Mouse (Mus musculus) layer of hippocampus, adult 8-10 months (tissue): ENCODE measurements at regions not wholly inside any gene's neighbourhood (a gene's known extent, or its start where the extent isn't known, plus 50 kb on each side); places are given as distances from the start of the nearest gene placed in this dataset.

Experiments used
- DNase-seq, 2 experiments: peaks; one replicate each; pipeline ENCODE4 v3.0.0; 2022; ENCODE audit warnings: low spot score in 2 of 2

- peak in 1 of 2 experiments; percentile 7 for DNase-seq
Observed at GRCm38 (mm10) chr11:8227772-8228425, 436.4 kb downstream of the Tns3 start.

DNA sequence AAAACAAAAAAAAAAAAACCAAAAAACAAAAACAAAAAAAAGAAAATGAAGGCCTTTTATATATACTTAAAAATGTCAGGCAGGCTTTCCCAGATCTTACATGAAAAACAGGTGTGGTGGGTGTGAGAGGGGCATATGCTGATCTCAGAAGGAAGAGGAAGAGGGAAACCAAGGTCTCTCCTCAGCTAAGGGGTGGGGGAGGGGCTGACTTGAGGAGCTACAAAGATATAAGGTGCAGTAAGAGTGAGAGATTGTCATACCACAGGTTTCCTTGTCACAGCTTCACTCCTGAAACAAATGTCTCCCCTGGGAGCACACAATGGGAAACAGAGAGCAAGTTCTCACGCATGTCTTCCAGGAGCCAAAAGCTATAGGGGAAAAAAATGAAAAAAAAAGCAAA is 440.0 kb downstream of the Tns3 start:
- DNase-seq: no peak

DNA sequence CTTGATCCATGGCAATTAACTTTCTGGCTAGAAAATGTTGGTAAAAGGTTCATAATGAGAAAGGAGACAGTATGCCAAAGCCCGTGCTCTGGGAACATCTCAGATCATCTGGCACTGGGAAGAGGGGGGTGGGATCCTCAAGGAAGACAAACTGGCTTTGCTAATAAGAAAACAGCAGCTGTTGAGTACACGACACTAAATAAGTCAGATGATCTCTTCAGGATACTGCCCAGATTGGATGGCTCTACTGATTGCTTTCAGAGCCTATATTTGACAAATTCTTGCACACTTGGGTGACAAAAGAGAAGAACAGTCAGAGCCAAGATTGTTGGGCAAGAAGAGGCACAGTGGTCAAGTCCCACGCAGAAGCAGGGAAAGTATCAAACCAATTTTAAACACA is 443.7 kb downstream of the Tns3 start:
- no peak for DNase-seq

DNA sequence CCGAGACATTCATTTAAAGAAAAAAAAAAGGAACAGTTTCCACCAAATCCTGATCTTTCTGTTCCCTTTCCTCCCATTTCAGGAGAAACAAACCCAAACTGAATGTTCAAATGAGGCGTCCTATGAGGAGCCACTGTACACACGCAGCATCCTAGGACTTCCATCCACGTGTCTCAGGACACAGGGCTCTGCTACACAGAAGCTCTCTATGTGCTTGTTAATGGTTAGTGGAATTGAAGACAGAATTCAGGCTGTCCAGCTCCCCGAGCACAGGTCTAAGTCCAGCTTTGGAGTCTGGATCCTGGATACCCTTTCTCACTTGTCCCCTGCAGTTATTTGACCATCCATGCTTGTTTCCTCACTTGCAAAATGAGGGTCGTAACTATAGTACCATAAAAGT is 444.4 kb downstream of the Tns3 start:
- no peak for DNase-seq

GRCm38 (mm10) chr11:8215634-8216033 is 448.7 kb downstream of the Tns3 start:
- no peak for DNase-seq

- DNase-seq: no peak
Observed at GRCm38 (mm10) chr11:8214305-8214903, 449.9 kb downstream of the Tns3 start.

GRCm38 (mm10) chr11:8213130-8213529 is 451.2 kb downstream of the Tns3 start:
- DNase-seq: no peak

DNA sequence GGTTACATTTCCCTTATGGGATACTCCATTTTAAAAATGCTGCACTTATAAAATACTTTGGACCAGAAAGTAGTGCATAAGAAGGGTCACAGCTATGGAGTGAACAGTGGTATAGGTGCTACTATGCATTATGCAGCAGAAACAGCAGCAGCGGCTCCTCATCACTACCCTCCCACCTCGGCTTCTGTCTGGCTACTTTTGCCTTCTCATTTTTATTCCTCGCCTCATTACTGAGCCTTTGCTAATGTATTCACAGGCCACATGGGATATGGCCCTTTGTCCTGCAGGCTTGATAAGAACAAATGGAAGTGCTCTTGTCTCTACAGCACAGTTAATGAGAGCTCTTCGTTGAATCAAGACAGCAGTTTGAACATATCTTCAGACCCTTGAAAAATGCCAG is 451.6 kb downstream of the Tns3 start:
- DNase-seq: no peak

GRCm38 (mm10) chr11:8209041-8209440 is 455.3 kb downstream of the Tns3 start:
- no peak for DNase-seq

DNA sequence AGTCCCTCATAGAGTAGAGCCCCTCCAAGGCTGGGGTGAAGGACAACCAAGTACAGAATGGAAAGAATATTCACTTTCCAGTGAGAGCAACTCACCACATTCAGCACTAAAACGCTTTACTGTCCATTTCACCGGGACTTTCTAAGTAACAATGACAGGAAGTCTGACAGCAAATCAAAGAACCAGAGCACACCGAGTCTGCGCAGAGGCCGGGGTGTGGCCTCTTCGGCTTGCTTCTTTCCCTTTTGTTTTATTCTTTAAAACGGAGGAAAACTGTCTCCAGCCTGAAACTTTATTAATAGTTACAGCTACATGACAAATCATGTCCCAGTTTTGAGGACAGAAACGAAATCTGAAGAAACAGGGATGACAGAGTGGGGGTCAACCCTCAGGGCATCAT is 465.0 kb downstream of the Tns3 start:
- DNase-seq: no peak
